Mouse (Mus musculus) liver, adult (tissue): ENCODE data around the gene Ascc3.

Source experiments
- GATA4 ChIP-seq: IDR thresholded peaks from 2 replicates; pipeline ENCODE4 v1.6.1; 2014; ENCODE audit warnings: mild to moderate bottlenecking, low read length; ENCODE audit not compliant: insufficient replicate concordance

Ascc3 gene

DNA sequence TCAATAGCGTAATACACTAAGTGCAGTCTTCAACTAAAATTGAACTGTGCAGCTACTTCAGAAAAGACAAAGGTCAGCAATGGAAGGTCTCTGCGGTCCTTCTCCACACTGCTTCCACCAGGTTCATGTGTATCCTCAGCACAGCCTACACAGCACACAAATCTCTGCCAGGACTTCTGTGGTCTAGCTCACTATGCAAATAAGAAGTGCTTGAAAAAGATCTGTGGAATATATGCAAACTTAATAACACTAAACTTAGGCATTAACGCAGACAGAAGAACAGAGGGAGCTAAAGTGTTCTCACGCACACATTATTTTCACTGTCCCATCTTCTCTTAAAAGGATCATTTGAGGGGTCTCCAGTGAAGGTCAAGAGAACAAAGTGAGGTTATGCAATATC, 275.7 kb downstream of the Ascc3 start:
- no peak for TF ChIP-seq GATA4

DNA sequence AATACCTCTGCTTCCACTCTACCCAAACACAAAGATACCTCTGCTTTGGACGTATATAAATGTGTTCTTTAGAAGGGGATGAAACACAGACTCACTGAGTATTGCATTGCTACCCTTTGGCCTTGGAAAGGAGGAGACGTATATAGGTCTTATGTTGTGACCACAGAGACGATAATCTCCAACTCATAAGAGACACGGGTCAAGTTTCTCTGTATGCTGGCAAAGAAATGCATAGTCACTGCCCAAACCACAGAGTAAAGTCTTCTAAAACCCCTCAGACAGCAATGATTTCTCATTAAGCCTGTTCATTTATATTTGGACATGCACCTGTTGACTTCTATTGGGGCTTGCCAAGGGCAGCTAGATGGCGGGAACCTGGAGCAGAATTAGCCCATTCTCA, 284.5 kb downstream of the Ascc3 start:
- no peak for TF ChIP-seq GATA4

- TF ChIP-seq GATA4 = no peak
Observed at GRCm38 (mm10) chr10:50881476-50882069, 289.1 kb downstream of the Ascc3 start.

GRCm38 (mm10) chr10:50882366-50882765, 289.9 kb downstream of the Ascc3 start:
- TF ChIP-seq GATA4 = no peak

GRCm38 (mm10) chr10:50886305-50886704, 293.8 kb downstream of the Ascc3 start:
- TF ChIP-seq GATA4 = no peak

GRCm38 (mm10) chr10:50890621-50891020, 298.2 kb downstream of the Ascc3 start:
- no peak for TF ChIP-seq GATA4

GRCm38 (mm10) chr10:50891876-50892711, 299.6 kb downstream of the Ascc3 start:
- no peak for TF ChIP-seq GATA4

GRCm38 (mm10) chr10:50892751-50893320, 300.4 kb downstream of the Ascc3 start:
- TF ChIP-seq GATA4 = no peak

- TF ChIP-seq GATA4 = no peak
Observed at GRCm38 (mm10) chr10:50893546-50893945, 301.1 kb downstream of the Ascc3 start.

- TF ChIP-seq GATA4 = no peak
Observed at GRCm38 (mm10) chr10:50894170-50894991, 301.9 kb downstream of the Ascc3 start, which contains the start of gene Sim1. Gene Sim1 (plus strand): TSS chr10:50894754.

DNA sequence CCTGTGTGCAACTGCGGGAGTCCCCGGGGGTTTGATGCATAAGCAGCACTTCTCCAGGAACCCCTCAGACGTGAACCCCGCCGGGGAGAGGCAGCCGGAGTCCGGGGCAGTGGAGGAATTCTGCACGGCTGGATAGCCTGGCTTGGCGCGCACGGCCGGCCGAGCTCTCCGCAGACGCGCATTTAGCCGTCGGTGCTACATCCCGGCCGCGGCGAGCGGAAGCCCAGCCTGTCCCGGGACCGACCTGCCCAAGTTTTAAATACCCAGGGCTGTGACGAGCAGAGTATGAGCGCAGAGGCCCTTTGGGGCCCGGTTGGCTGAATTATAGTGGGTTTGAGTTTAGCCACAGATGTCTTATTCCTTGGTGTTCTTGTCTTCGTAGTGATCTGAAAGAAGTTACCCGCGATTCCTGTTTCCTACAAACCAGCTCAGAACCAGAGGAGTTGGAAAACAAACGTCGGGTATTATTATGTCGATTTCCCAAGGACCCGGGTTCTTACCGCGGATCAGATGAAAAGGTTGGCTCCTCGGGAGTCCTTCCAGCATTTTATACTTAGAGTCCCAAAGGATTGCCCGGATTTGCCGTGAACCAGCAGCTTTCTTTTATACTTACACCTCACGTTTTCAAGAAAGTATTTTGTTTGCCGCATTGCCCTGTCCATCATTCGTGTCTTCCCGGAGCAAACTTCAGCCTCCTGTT, 302.8 kb downstream of the Ascc3 start:
- TF ChIP-seq GATA4 = no peak

- no peak for TF ChIP-seq GATA4
Observed at GRCm38 (mm10) chr10:50895881-50896766, 303.7 kb downstream of the Ascc3 start.

DNA sequence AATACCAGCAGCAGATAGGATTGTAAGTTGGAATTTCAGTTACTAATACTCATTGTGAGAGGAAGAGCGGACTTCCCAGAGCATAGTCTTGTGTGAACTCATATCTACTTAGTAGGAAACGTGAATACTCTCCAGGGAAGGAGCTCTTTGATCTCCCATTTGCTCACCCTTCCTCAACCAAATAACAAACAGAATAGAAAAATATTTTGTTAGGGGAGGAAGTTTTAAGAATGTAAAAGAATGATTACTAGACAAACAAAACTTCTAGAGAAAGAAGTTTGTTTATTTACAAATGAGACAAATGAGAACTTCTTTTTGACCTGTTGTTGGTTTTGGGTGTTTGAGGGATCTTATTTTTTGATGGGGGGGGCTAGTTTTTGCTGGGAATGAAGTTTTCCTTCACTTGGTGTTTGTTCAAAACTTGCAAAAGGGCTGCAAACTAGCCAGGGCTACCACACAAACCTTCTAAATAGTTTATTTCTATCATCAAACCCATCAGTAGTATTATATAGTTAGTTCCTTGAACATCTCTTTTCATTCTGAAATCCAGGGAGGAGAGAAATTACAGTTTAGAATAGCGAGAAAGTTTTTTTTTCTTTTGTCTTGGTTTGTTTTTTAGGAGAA, 304.4 kb downstream of the Ascc3 start:
- TF ChIP-seq GATA4 = no peak
